Mouse (Mus musculus) CH12F3 (cell line): ENCODE measurements around the gene Arhgap45.
"Not testable (repeated sequence)": the region's sequence is repeated elsewhere in the genome, so short reads cannot be mapped to it uniquely, and the experiment has no call there.

Source experiments
- in situ Hi-C: fragments of 300-500 bp; cut with MboI; formaldehyde crosslinking; loops from 2 replicates; pipeline ENCODE4 v1.14.3; 2020; ENCODE audit warnings: low sequenced_read_pairs

Gene Arhgap45

DNA sequence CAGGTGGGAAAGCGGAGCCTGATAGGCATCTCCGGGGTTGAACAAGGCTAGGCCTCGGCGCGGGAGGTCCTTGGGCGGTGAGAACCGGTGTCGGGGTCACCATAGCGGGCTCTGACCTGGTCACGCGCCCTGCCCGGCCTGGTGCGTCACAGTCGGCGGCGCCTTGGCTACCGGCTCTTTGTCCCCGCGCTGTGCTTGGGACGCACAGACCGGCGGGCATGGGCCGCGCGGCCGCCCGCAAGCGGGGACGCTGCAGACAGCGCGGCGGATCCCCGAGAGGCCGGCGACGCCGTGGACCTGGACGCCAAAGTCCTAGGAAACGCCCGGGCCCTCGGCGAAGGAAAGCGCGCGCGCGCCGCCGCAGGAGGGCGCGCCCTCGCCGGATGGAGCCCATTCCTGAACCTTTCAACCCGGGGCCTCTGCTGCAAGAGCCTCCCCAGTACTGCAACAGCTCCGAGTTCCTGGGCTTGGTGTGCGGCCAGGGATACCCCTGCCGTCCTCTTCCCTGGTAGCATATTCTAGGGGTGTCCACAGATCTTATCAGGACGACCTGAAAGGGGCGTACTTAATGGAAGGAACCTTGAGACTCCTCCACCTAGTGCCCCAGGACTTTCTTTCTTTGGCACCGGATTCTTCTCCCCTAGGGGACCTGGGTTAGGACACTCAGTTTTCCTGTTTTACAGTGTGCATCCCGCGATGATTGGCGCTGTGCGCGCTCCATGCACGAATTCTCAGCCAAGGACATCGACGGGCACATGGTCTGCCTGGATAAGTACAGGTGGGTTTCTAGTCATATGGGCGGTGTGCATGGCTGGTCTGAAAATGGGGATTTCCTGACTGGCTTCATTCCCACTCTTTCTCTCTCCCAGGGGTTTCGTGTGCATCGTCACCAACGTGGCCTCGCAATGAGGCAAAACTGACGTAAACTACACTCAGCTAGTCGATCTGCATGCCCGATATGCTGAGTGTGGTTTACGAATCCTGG, 37.7 kb downstream of the Arhgap45 start:
- in situ Hi-C loops: no loop called here

DNA sequence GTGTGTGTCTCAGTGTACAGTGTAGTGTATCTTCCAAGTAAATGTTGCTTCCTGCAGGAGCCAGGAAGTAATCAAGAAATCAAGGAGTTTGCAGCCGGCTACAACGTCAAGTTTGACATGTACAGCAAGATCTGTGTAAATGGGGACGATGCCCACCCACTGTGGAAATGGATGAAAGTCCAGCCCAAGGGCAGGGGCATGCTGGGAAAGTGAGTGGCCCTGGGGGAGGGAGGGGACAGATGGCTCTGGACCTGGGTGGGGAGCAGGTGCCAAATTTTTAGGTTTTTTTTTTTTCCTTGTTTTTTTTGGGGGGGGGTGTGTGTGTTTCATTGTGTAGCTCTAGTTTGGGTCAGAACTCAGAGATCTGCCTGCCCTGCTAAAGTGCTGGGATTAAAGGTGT, 38.5 kb downstream of the Arhgap45 start:
- in situ Hi-C loops: not testable (repeated sequence)

DNA sequence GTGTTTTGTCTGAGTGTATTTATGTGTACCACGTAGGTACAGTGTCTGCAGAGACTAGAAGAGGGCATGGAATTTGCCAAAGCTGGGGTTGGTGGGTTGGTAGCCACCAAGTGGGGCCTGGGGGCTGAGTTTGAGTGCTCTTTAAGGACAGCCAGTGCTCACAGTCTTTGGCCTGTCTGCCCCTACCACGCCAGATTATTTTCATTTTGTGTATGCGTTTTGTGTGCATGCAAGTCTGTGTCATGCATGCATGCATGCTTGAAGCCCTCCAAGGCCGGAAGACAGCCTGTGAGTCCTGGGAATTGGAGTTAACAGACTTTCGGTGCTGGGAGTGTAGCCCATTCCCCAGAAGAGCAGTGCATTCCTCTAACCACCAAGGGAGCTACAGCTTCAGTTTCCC, 38.9 kb downstream of the Arhgap45 start:
- in situ Hi-C loops: no loop called here

DNA sequence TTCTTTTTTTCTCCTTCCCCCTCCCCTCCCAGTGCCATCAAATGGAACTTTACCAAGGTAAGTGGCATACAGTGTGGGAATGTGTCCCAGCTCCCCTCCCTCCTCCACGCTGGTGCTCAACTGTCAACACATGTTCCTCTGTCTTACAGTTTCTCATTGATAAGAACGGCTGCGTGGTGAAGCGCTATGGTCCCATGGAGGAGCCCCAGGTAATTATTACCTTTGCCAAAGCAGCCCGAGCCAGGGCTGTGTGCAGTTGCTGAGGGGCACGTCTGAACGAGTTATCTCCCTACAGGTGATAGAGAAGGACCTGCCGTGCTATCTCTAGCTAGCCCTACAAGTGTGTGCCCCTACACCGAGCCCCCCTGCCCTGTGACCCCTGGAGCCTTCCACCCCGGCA, 39.4 kb downstream of the Arhgap45 start:
- in situ Hi-C loops: no loop called here

DNA sequence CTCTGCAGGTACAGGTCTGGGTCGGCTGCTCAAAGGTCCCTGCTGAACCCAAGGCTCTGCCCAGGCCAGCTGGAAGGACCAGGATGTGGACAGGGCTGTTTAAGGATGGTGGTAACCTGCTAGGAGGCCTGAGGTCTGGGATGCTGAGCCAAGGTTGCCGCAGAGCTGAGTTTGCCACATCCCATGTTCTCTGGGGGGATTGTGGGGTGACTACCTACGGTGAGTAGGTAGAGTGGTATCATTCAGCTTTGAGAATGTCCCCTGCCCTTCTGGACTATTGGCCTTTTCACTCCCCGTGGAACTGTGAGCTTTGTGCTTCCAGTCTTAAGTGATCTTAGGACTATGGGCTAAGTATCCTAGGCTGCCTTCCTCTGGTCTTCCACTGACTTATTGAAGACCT, 40.1 kb downstream of the Arhgap45 start:
- in situ Hi-C loops: no loop called here

DNA sequence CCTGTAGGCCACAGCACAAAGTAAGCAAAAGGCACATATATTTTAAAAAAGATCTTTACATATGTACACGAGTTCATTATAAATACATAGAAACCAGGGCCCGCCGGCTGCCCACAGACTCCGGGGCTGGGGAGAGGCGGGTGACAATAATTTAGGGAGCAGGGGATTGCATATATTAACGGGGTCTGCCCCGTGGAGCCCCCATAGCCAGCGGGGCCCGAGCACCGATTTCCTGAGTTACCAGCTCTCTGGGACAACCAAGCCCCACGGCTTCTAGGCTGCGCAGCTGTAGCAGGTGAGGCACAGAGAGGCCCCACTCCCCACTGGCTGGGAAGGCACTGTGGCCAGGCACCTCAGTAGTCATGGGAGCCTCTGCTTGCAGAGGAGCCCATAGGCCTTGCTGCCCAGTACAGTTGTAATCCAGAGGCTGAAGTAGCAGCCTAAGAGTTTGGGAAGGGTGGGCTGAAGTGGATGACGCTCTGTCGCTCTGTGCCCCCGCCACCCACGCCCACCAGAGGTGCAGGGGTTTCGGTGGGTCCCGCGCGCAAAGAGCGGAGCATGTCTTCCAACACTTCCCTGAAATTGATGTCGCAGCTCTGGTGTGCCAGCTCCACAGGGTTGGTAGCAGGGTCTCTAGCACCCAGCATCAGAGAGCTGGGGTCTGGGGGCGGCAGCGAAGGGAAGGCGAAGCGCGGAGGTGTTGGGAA, 40.7 kb downstream of the Arhgap45 start:
- in situ Hi-C loops: no loop called here

DNA sequence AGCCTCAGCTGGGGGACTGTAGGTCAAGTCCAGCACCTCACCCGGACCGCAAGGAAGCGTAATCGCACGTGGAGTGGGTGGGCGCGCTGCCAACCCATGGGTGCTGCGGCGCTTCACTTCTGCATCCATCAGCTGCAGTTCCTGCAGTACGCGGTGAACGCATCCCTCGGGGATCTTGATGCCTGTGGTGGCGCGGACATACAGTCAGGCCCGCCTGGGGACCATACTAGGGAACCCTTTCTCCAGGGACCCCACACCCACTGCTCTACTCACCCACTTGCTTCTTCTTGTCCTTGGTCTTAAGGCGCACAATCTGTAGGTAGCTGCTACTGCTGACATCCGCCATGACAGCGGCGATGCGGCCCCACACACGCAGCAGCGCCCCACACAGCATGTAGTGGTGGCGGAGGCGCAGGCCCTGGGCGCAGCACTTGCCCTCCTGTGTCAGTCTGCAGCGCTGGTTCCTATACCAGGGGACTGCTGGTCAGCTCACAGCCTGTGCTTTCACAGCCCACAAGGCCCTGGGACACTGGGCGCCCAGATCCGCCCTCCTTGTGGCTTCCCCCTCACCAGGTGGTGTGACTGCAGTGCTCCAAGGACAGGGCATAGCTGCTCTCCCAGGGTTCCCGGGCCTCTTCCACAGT, 41.4 kb downstream of the Arhgap45 start:
- in situ Hi-C loops: no loop called here

DNA sequence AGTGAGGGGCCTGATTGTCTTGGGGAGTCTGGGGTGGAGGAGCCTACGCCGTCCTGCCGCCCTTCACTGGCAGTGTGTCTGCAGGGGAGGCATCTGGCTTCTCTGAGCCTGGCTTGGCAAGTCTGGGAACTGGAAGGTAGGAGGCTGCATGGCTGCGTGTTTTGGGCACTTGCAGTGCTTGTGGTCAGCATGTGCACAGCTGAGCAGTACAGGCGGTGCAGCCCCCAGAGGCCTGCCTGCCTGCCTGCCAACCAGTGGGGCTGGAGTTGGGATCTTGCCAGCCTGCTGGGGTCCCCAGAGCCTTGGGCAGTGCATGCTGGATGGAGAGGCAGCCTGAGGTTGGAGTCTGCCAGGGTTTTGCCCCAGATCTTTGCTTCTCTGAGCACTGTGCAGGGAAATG, 46.7 kb downstream of the Arhgap45 start:
- in situ Hi-C loops: no loop called here

DNA sequence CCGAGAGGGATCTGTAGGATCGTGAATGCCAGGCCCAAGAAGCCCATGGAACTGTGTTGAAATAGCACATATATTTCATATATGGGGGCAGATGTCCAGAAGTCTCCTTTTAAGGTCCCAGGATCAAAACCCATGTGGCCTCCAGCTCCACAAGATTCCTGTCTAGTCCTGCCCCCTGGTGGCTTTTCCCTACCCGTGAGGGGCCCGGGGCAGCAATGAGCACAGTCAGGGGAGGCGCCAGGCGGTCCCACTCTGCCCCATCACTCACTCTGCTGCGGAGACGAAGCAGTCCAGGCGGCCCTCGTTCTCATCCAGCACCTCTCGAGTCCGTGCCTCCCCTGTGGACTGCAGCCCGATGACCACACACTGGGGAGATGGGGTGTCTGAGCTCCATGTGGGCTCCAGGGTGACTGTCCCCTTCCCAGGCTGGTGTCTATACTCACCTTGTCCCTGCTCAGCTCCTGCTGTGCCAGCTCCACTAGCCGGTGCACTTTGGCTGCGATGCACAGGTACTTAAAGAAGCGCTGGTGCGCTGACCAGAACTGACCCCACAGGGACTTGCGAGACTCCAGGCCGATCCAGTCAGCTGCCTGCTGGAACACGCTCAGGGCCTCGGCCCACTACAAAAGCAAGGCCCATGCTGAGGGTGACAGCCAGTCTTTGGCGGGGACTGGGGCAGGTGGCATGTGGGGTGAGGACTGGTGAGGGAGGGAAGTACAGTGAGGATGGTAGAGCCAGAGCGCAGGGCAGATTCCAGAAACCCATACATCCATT, 47.6 kb downstream of the Arhgap45 start:
- in situ Hi-C loops: no loop called here

DNA sequence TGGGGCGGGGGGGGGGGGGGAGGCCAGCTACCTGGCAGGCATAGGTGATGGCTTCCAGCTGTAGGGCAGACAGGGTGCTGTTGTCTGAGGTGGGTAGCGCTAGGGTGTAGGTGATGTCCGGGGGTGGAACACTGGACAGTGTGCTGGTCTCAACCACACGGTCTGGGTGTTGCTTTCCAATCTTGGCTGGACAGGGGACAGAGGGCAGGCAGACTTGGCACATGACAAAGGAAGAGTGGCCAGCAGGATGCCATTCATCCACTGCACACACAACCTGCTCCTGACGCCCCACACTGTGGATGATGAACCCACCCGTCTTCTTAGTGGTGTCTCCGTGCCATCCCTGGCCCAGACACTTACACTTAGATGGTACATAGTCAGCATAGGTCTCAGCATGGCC, 52.8 kb downstream of the Arhgap45 start:
- in situ Hi-C loops: no loop called here

DNA sequence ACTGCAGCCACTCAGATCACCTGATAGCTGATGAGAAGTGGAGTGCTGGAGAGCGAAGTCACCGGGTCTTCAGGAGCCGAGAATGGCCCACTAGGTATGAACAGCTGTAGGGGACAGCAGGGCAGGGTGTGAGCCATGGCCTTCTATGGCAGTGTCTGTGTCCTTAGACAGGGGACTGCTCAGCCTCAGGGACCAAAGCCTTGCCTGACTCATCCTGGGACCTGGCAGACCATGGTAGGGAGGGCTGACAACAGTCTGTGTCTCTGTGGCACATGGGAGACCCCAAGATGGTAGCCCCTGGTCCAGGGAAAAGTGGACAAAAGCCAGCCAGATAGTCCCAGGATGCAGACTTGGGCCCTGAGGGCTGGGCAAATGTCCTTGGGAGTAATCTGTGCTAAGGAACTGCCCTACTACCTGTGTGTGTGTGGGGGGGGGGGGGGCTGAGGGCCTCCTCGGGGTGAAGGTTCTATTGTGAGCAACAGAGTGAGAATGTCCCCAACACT, 53.5 kb downstream of the Arhgap45 start:
- in situ Hi-C loops: no loop called here

DNA sequence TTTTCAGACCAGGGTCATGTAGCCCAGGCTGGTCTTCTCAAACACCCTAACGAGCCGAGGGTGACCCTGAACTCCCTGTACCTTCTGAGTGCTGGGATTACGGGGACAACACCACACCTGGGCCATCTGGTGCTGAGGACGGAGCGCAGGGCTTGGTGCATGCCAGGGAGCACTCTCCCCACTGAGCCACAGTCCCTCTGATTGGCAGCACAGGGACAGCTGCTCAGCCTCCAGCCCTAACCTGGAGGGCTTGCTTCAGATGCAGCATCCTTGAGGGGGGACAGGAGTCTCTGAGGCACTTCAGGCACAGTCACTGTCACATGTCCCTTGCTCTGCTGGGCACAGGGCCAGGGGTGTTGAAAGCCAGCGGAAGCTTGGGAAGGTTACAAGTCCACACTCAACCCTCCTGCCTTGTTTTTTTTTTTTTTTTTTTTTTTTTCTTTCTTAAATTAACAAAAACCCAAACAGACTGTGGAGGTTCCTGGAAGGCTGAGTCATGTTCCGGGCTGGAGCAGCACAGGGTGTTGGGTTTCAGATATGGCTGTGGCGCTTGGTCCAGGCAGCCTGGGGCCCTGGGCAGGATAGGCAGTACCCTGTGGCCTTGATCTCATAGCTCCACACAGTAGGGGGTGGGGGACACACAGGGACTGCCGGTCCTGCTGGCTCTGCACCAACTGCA, 54.5 kb downstream of the Arhgap45 start:
- in situ Hi-C loops: no loop called here

DNA sequence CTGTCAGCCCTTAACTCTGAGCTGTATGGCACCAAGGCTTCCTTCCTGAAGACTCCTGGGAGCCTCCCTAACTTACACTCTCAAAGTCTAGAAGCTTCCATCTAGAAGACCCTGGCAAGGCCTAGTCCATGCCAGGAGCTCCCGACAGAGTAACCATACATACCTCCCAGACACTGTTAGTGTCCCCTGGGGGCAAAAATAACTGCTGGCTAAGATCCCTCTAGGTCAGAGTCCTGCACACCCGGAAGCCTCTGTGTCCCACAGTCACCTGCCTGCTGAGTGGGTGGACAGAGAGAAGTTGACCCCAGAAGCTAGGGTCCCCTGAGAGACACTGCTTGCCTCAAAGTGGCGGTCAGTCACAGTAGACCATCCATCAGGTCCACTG, 55.1 kb downstream of the Arhgap45 start:
- in situ Hi-C loops: no loop called here

DNA sequence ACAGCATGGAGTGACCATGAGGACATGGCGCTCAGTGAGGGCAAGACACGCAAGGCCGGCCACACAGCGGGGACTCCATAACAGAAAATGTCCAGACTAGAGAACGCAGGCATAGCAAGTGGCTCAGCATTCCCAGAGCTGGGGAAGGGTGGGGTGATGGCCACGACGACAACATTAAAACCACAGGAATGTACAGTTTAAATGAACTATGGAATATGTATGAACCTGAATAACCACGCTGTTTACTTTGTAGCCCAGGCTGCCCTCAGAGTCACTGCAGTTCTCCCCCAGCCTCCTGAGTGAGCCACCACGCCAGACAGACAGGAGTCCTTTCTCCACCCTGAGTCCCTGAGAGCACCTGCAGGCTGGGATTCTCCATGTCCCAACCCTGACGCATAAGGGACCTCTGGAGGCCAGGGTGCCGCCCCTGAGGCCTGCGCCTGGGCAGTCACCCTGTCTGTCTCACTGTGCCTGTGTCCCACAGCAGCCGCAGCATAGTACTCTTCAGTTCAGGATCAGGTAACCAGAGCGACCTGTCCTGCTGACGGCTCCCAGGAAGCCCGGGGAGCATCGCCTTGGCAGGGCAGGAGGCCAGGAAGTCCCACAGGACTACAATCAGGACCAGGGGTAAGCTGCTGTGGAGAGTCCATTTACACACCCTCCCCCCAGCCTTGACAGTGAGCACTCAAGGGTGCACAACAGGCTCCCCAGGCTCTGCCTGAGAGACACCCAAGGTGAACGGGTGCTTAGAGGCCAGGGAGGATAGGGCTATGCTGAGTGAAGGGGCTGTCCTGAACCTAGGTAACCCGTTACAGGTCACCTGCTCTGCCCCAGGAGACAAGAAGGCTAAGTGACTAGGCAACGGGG, 56.4 kb downstream of the Arhgap45 start:
- in situ Hi-C loops: no loop called here

DNA sequence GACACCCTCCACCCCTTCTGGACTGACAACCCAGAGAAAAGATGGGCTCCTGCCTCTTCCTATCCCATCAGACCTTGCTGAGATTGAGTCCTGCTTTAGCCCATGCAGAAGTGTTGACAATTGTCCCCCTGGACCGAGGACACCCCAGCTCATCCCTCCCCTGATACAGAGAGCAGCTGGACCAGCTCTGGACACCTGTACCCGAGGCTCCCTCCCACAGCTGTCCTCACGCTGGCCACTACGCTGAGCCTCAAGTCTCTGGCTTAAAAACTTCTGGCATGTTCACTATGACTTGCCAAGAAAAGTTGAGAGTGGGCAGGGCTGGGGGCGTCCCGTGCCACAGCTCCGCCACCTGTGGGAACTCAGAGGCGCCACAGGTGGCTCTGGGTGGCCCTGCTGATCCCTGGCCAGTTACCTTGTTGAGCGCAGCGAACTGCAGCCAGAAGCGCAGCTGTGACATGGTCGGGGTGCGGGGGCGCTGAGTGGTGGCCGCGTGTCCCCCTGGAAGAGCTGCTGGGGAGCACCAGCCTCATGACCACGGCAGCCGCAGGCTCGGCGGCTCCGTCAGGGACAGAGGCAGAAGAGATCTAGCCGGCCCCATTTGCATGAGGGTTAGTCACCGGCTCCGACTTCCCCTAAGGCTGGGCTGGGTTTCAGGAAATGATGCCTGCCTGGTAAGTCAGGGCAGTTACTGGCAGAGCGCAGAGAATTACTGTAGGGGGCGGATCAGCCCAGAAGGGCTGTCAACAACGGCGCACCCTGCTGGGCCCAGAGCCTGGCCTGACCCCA, 58.6 kb downstream of the Arhgap45 start:
- in situ Hi-C loops: no loop called here

DNA sequence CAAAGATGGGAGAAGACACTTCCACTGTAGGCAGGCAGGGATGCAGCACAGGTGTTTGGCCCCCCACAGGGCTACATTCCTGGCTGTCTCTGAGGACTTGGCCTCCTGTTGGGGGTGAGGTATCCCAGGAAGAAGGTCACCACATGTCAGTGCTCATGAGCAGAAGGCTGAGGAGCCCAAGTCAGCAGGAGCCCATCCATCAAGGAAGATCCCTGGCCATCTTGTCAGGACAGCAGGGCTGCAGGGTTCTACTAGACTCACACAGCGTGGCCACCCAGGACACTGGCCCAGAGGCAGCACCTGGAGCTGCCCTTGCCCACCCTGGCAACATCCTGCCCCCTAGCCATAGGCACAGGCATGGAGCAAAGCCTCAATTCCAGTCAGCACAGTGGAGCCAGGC, 59.5 kb downstream of the Arhgap45 start:
- in situ Hi-C loops: no loop called here

DNA sequence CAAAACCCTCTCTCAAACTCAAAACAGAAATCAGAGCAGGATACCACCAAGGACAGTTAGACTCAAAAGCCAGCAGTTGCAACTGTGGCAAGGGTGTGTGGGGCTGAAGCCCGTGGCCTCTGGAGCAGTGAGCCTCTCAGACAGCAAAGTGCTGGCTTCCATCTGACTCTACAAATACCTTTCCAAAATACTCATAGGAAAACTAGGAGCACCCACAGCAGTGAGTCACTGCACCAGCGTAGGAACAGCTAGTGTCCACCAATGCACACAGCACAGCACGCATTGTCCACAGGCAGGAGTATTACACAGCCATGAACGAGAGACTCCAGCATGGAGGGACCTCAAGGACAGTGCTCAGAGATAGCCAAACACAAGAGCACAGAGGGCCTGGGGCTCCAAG, 59.9 kb downstream of the Arhgap45 start:
- in situ Hi-C loops: no loop called here

DNA sequence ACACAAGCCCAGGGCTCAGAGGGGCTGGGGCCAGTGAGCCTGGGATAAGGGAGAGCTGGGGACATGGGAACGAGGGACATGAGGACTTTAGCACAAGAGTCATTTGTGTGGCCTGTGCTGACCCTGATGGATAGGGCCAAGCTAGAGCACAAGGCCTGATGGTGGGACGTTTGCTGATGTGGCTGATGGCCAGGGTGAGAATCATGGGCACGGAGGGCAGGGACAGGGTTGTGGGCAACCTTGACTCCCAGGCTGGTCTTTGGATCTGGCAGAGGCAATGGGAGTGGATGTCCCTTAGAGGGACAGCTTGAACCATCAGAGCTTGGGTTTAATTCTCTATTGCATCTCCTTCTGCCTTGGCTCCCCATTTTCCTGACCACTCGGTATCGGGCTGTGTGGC, 60.9 kb downstream of the Arhgap45 start:
- in situ Hi-C loops: no loop called here
